Mouse (Mus musculus): ENCODE data around the gene Snap91. TPM values are rescaled to one million over a fixed set of nuclear protein-coding genes. Genes with fewer than 3 reads are reported as not detected.

Snap91 gene
- polyA plus RNA-seq, 1 experiment from 2014 or later: 75.7 TPM

- peaks cover 38% of the 10 kb centered on the region for H3K36me3 ChIP-seq
- ATAC-seq (ENCODE audit: extremely low read depth, insufficient number of reproducible peaks, low FRiP score, low TSS enrichment): no peak
- no peak overlapping the region for H3K4me3 ChIP-seq
- no peaks in the 10 kb centered on the region for H3K4me1 ChIP-seq
- no peaks in the 10 kb centered on the region for H3K9me3 ChIP-seq
- H3K9ac ChIP-seq: no peak overlapping the region
- 47% methylated on average over 5 of the region's 5 CpGs for whole genome bisulfite sequencing
- no peaks in the 10 kb centered on the region for H3K27me3 ChIP-seq (replicated peaks)
- H3K27ac ChIP-seq (replicated peaks): no peak overlapping the region
- no peak overlapping the region for H3K4me2 ChIP-seq
Measured at GRCm38 (mm10) chr9:86810696-86811232, 69.7 kb downstream of the Snap91 start.

- no peak overlapping the region for H3K27ac ChIP-seq (replicated peaks)
- H3K27me3 ChIP-seq (replicated peaks): no peaks in the 10 kb centered on the region
- no peaks in the 10 kb centered on the region for H3K4me1 ChIP-seq
- peaks cover 35% of the 10 kb centered on the region for H3K36me3 ChIP-seq
- H3K9ac ChIP-seq: no peak overlapping the region
- 64% methylated on average over 3 of the region's 3 CpGs for WGBS
- no peak overlapping the region for H3K4me2 ChIP-seq
- H3K9me3 ChIP-seq: no peaks in the 10 kb centered on the region
- no peak for ATAC-seq (ENCODE audit: extremely low read depth, insufficient number of reproducible peaks, low FRiP score, low TSS enrichment)
- H3K4me3 ChIP-seq: no peak overlapping the region
Measured at GRCm38 (mm10) chr9:86810213-86810612, 70.2 kb downstream of the Snap91 start.

- Histone ChIP-seq H3K9me3 (no peaks in the 10 kb centered on the region), H3K9ac (no peak overlapping the region), H3K36me3 (peaks cover 40% of the 10 kb centered on the region), H3K4me1 (no peaks in the 10 kb centered on the region), H3K4me2 (no peak overlapping the region), H3K27me3 (replicated peaks) (no peaks in the 10 kb centered on the region), H3K4me3 (no peak overlapping the region), H3K27ac (replicated peaks) (no peak overlapping the region)
- WGBS: 35% methylated on average over 3 of the region's 3 CpGs
- no peak for ATAC-seq (ENCODE audit: extremely low read depth, insufficient number of reproducible peaks, low FRiP score, low TSS enrichment)
Measured at GRCm38 (mm10) chr9:86800600-86801163, 79.8 kb downstream of the Snap91 start.

- no peak overlapping the region for H3K27ac ChIP-seq (replicated peaks)
- 79% methylated on average over 7 of the region's 7 CpGs for WGBS
- no peaks in the 10 kb centered on the region for H3K27me3 ChIP-seq (replicated peaks)
- no peak for ATAC-seq (ENCODE audit: extremely low read depth, insufficient number of reproducible peaks, low FRiP score, low TSS enrichment)
- no peak overlapping the region for H3K4me2 ChIP-seq
- no peak overlapping the region for H3K9ac ChIP-seq
- peaks cover 39% of the 10 kb centered on the region for H3K36me3 ChIP-seq
- H3K4me3 ChIP-seq: no peak overlapping the region
- H3K9me3 ChIP-seq: no peaks in the 10 kb centered on the region
- H3K4me1 ChIP-seq: no peaks in the 10 kb centered on the region
Measured at GRCm38 (mm10) chr9:86799099-86799498, 81.4 kb downstream of the Snap91 start.

- no peaks in the 10 kb centered on the region for H3K27me3 ChIP-seq (replicated peaks)
- H3K4me3 ChIP-seq: no peak overlapping the region
- H3K9ac ChIP-seq: no peak overlapping the region
- ATAC-seq (ENCODE audit: extremely low read depth, insufficient number of reproducible peaks, low FRiP score, low TSS enrichment): no peak
- 36% methylated on average over 7 of the region's 7 CpGs for WGBS
- no peaks in the 10 kb centered on the region for H3K9me3 ChIP-seq
- H3K27ac ChIP-seq (replicated peaks): no peak overlapping the region
- H3K36me3 ChIP-seq: peaks cover 37% of the 10 kb centered on the region
- no peaks in the 10 kb centered on the region for H3K4me1 ChIP-seq
- H3K4me2 ChIP-seq: no peak overlapping the region
Measured at GRCm38 (mm10) chr9:86798686-86799085, 81.8 kb downstream of the Snap91 start.

GRCm38 (mm10) chr9:86798129-86798528 lies 82.3 kb downstream of the Snap91 start:
- no peak overlapping the region for H3K4me3 ChIP-seq
- no peak overlapping the region for H3K4me2 ChIP-seq
- H3K27me3 ChIP-seq (replicated peaks): no peaks in the 10 kb centered on the region
- peaks cover 36% of the 10 kb centered on the region for H3K36me3 ChIP-seq
- no peaks in the 10 kb centered on the region for H3K9me3 ChIP-seq
- WGBS: 79% methylated on average over 5 of the region's 5 CpGs
- H3K9ac ChIP-seq: no peak overlapping the region
- H3K4me1 ChIP-seq: no peaks in the 10 kb centered on the region
- no peak for ATAC-seq (ENCODE audit: extremely low read depth, insufficient number of reproducible peaks, low FRiP score, low TSS enrichment)
- no peak overlapping the region for H3K27ac ChIP-seq (replicated peaks)

GRCm38 (mm10) chr9:86797553-86797952 lies 82.9 kb downstream of the Snap91 start:
- WGBS: 82% methylated on average over 4 of the region's 4 CpGs
- Histone ChIP-seq H3K4me1 (no peaks in the 10 kb centered on the region), H3K9ac (no peak overlapping the region), H3K36me3 (peaks cover 35% of the 10 kb centered on the region), H3K27me3 (replicated peaks) (no peaks in the 10 kb centered on the region), H3K27ac (replicated peaks) (no peak overlapping the region), H3K4me3 (no peak overlapping the region), H3K4me2 (no peak overlapping the region), H3K9me3 (no peaks in the 10 kb centered on the region)
- no peak for ATAC-seq (ENCODE audit: extremely low read depth, insufficient number of reproducible peaks, low FRiP score, low TSS enrichment)

- no peak overlapping the region for H3K4me2 ChIP-seq
- ATAC-seq (ENCODE audit: extremely low read depth, insufficient number of reproducible peaks, low FRiP score, low TSS enrichment): no peak
- H3K36me3 ChIP-seq: peaks cover 41% of the 10 kb centered on the region
- no peak overlapping the region for H3K4me3 ChIP-seq
- no peak overlapping the region for H3K27ac ChIP-seq (replicated peaks)
- 66% methylated on average over 3 of the region's 3 CpGs for WGBS
- no peaks in the 10 kb centered on the region for H3K9me3 ChIP-seq
- H3K9ac ChIP-seq: no peak overlapping the region
- no peaks in the 10 kb centered on the region for H3K27me3 ChIP-seq (replicated peaks)
- H3K4me1 ChIP-seq: no peaks in the 10 kb centered on the region
Measured at GRCm38 (mm10) chr9:86795236-86795635, 85.2 kb downstream of the Snap91 start.

GRCm38 (mm10) chr9:86791927-86792326 lies 88.5 kb downstream of the Snap91 start:
- no peaks in the 10 kb centered on the region for H3K27me3 ChIP-seq (replicated peaks)
- H3K9ac ChIP-seq: no peak overlapping the region
- H3K4me3 ChIP-seq: no peak overlapping the region
- no peaks in the 10 kb centered on the region for H3K9me3 ChIP-seq
- no peak overlapping the region for H3K27ac ChIP-seq (replicated peaks)
- H3K4me2 ChIP-seq: no peak overlapping the region
- 66% methylated on average over 7 of the region's 7 CpGs for WGBS
- no peak for ATAC-seq (ENCODE audit: extremely low read depth, insufficient number of reproducible peaks, low FRiP score, low TSS enrichment)
- H3K4me1 ChIP-seq: peaks cover 3% of the 10 kb centered on the region; the same call in 1 of the 2 replicates
- H3K36me3 ChIP-seq: peaks cover 49% of the 10 kb centered on the region

- Histone ChIP-seq H3K27me3 (replicated peaks) (no peaks in the 10 kb centered on the region), H3K27ac (replicated peaks) (no peak overlapping the region), H3K9me3 (no peaks in the 10 kb centered on the region), H3K4me3 (no peak overlapping the region), H3K4me2 (no peak overlapping the region), H3K9ac (no peak overlapping the region), H3K36me3 (peaks cover 48% of the 10 kb centered on the region), H3K4me1 (peaks cover 3% of the 10 kb centered on the region; the same call in 1 of the 2 replicates)
- WGBS: 68% methylated on average over 6 of the region's 6 CpGs
- no peak for ATAC-seq (ENCODE audit: extremely low read depth, insufficient number of reproducible peaks, low FRiP score, low TSS enrichment)
Measured at GRCm38 (mm10) chr9:86789186-86789585, 91.3 kb downstream of the Snap91 start.

GRCm38 (mm10) chr9:86782836-86783235 lies 97.6 kb downstream of the Snap91 start:
- Histone ChIP-seq H3K36me3 (peaks cover 60% of the 10 kb centered on the region), H3K4me2 (no peak overlapping the region), H3K9me3 (no peaks in the 10 kb centered on the region), H3K27ac (replicated peaks) (no peak overlapping the region), H3K4me3 (no peak overlapping the region), H3K4me1 (no peaks in the 10 kb centered on the region), H3K27me3 (replicated peaks) (no peaks in the 10 kb centered on the region), H3K9ac (no peak overlapping the region)
- ATAC-seq (ENCODE audit: extremely low read depth, insufficient number of reproducible peaks, low FRiP score, low TSS enrichment): no peak
- WGBS: 87% methylated on average over 2 of the region's 2 CpGs

GRCm38 (mm10) chr9:86781426-86781825 lies 99.0 kb downstream of the Snap91 start:
- no peak overlapping the region for H3K4me3 ChIP-seq
- H3K4me1 ChIP-seq: no peaks in the 10 kb centered on the region
- H3K9me3 ChIP-seq: no peaks in the 10 kb centered on the region
- no peak overlapping the region for H3K27ac ChIP-seq (replicated peaks)
- peaks cover 64% of the 10 kb centered on the region for H3K36me3 ChIP-seq
- H3K27me3 ChIP-seq (replicated peaks): no peaks in the 10 kb centered on the region
- ATAC-seq (ENCODE audit: extremely low read depth, insufficient number of reproducible peaks, low FRiP score, low TSS enrichment): no peak
- WGBS: 77% methylated on average over 4 of the region's 4 CpGs
- H3K9ac ChIP-seq: no peak overlapping the region
- H3K4me2 ChIP-seq: no peak overlapping the region
